Mouse (Mus musculus) midbrain, embryonic 16.5 days (tissue): ENCODE data around the gene Zfp879. TPM values are rescaled to one million over a fixed set of nuclear protein-coding genes. Genes with fewer than 3 reads are reported as not detected.

Experiments
- ATAC-seq: fragments of 200-750 bp; cut with Nextera tagmentation; 2 replicates; pipeline ENCODE4 v1.8.0; 2017; ENCODE audit warnings: moderate TSS enrichment
- H3K27ac ChIP-seq: fragments of 300-500 bp; sonication (generic); 2 replicates; pipeline ENCODE4 v1.5.1; 2014; ENCODE audit warnings: mild to moderate bottlenecking, low read length, mixed read lengths
- H3K27me3 ChIP-seq: fragments of 300-500 bp; sonication (generic); 2 replicates; pipeline ENCODE4 v1.6.1; 2014; ENCODE audit warnings: low read depth, low read length, mixed read lengths; ENCODE audit not compliant: control insufficient read depth, insufficient read depth
- H3K36me3 ChIP-seq: fragments of 300-500 bp; sonication (generic); 2 replicates; pipeline ENCODE4 v1.6.1; 2014; ENCODE audit warnings: mild to moderate bottlenecking, low read length, moderate library complexity, mixed read lengths; ENCODE audit not compliant: control insufficient read depth, insufficient read depth
- H3K4me1 ChIP-seq: fragments of 300-500 bp; sonication (generic); 2 replicates; pipeline ENCODE4 v1.6.1; 2014; ENCODE audit warnings: mild to moderate bottlenecking, low read length, mixed read lengths; ENCODE audit not compliant: control insufficient read depth, insufficient read depth
- H3K4me2 ChIP-seq: fragments of 300-500 bp; sonication (generic); 2 replicates; pipeline ENCODE4 v1.6.1; 2014; ENCODE audit warnings: mild to moderate bottlenecking, low read length, mixed read lengths
- H3K4me3 ChIP-seq: fragments of 300-500 bp; sonication (generic); 2 replicates; pipeline ENCODE4 v1.5.1; 2014; ENCODE audit warnings: low read depth, mild to moderate bottlenecking, low read length, moderate library complexity, mixed read lengths
- H3K9ac ChIP-seq: fragments of 300-500 bp; sonication (generic); 2 replicates; pipeline ENCODE4 v1.6.1; 2014; ENCODE audit warnings: low read depth, low read length, mixed read lengths
- H3K9me3 ChIP-seq: fragments of 300-500 bp; sonication (generic); replicated peaks from 2 replicates; pipeline ENCODE4 v1.6.1; 2014; ENCODE audit warnings: mild to moderate bottlenecking, low read length, mixed read lengths; ENCODE audit not compliant: control insufficient read depth, poor library complexity, severe bottlenecking
- WGBS: fragments of 180-500 bp; shearing (Covaris S2); extraction: QIAGEN DNeasy Blood & Tissue Kit; methylation state at CpG from one replicate; pipeline ENCODE4 v1.1.7; 2014; 5-methylcytosine and 5-hydroxymethylcytosine counted together
- polyA plus RNA-seq: library from polyadenylated mRNA; unstranded; fragments of >200 nt; fragmentation: Nextera tagmentation; extraction: Ambion mirVana; gene quantifications from 2 replicates; pipeline ENCODE4 v1.2.1, GENCODE M21; 2015

The Zfp879 gene
- polyA plus RNA-seq: 2.1 and 2.3 TPM in 2 replicates

DNA sequence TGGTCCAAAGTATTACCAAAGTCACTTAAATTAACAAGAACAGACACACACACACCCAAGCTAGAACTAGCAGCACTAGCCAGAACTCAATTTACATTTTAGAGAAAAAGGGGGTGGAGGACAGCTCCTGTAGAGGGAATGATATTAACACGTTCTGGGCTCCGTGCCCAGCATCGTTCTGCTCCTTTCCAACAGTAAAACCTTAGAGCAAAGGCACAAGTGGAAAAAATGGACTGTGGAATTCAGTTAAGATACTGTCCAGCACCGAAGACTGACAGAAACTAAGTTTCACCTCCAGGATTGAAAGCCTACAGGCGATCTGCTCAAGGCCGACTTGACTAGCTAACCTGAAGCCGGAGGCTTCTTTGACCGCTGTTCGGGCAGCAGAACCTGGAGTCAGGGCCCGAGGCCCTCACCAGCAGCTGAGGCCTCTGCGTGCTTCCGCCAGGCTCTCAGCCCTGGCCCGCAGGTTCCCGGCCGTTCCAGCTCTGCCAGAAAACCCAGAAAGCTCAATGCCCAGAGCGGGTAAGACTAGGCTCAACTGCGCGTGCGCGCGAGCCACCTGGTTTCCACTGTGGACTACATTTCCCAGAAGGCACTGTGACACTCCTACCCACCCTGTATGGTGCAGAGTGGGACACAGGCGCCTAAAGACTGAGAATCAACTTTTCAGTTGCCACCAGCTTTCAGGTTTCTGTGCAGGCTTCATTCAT lies at the start of gene Zfp879:
TSS of gene Zfp879 (minus strand) at position 530 of the 713 bp plus-strand sequence.
- H3K27me3 ChIP-seq: no peaks in the 10 kb centered on the region
- no peaks in the 10 kb centered on the region for H3K9me3 ChIP-seq
- H3K4me2 ChIP-seq: peak within 1 kb of the TSS; percentile 69
- peak within 1 kb of the TSS; percentile 44 for H3K4me3 ChIP-seq
- 20% methylated on average over 22 of the region's 22 CpGs for WGBS
- no peaks in the 10 kb centered on the region for H3K36me3 ChIP-seq
- peak within 1 kb of the TSS; percentile 68 for H3K9ac ChIP-seq
- peaks cover 9% of the 10 kb centered on the region for H3K4me1 ChIP-seq
- peak; percentile 99 for ATAC-seq
- peak within 1 kb of the TSS; percentile 66 for H3K27ac ChIP-seq

DNA sequence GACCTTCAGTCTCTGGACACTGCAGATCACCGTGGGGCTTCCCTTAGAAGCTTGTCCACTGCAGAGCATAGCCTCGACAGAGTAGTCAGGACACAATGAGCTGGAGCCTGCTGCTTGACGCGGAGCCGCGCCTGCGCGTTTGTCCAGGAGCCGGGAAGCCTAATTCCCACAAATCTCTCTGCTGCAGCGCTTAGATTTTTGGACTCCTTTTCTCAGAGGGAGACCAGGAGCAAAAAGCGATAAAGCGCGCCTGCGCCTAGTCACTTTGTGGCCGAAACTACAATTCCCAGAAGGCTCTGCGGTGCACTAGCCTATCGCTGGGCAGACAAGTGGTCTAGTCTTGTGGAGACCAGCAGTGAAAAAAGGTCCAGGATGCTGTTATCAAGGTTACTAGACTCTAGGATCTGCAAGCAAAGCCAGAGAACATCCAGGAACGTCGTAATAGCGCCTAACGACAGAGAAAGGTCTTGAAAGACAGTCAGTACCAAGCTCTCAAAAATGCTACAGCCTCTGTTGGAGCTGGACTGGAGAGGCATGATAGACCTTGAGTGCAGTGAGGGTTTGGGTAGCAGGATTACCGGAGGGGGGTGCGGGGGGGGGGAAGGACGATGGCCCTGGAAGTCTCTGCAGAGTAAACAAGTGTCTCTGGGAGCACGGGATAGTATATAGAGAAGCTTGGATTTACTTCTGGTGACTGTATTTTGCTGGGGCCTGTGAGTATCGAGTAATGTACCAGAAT lies 46.2 kb upstream of the Zfp879 start, which contains the start of gene Zfp454:
TSS of gene Zfp454 (minus strand) at position 262 of the 739 bp plus-strand sequence.
- Histone ChIP-seq H3K4me3 (peak within 1 kb of the TSS; percentile 43), H3K4me2 (peak within 1 kb of the TSS; percentile 83), H3K36me3 (peaks cover 9% of the 10 kb centered on the region), H3K27ac (peak within 1 kb of the TSS; percentile 78), H3K9ac (peak within 1 kb of the TSS; percentile 68), H3K9me3 (no peaks in the 10 kb centered on the region; the same call in 1 of the 2 replicates), H3K27me3 (no peaks in the 10 kb centered on the region), H3K4me1 (peaks cover 16% of the 10 kb centered on the region)
- WGBS: 6% methylated on average over 26 of the region's 26 CpGs
- ATAC-seq: peak; percentile 97

DNA sequence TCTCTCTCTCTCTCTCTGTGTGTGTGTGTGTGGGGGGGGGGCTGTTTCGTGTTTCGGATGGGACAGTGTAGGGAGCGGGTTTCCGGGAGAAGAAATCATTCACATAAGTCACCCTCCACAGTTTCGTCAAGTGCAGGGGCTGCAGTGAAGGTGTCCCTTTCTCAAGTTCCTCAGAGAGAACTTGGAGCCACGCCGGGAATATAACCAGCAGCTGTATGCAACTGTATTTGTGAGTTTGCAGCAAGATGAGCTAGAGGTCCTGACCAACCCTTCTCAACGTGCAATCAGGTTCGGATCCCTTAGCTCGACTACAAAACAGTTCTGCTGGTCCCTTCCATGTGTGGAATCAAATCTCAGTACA lies 45.6 kb upstream of the Zfp879 start:
- Histone ChIP-seq H3K27ac (peak overlapping the region; percentile 78), H3K9me3 (no peaks in the 10 kb centered on the region), H3K4me3 (peak overlapping the region; percentile 43), H3K36me3 (peaks cover 15% of the 10 kb centered on the region), H3K4me1 (peaks cover 16% of the 10 kb centered on the region), H3K9ac (peak overlapping the region; percentile 68), H3K27me3 (no peaks in the 10 kb centered on the region), H3K4me2 (peak overlapping the region; percentile 83)
- ATAC-seq: peak; percentile 39
- 22% methylated on average over 10 of the region's 10 CpGs for WGBS

DNA sequence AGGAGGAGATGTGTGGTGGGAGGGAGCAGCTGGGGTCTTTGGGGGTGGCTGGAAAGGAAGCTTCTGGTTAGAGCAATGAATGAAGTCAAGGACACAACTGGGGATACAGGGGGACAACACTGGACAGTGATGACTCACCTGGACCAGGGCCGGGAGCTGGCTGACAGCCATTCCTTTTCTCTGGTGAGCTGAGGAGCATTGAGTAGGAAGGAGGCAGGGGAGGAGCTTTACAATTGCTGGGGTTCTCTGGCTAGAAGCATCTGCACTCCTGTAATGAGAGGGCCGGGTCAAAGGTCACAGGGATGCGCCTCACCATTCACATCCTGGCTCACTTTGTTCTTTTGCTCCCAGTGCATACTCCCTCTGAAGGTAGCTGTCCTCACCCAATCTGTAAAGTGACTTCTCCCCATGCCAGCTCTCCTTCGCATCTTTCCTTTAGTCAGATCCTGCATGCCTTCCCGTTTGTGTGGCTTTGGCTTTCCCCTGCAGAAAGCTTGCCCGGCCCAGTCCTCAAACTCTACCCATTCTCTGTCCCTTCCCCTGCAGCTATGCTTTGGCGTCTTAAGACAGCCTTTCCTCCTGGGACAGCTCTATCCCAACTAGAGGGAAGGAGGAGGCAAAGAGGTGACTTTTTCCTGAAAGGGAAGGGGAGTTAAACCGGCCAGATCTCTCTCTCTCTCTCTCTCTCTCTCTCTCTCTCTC lies 45.0 kb upstream of the Zfp879 start:
- Histone ChIP-seq H3K9ac (peak overlapping the region; percentile 68), H3K4me2 (peak overlapping the region; percentile 83), H3K27me3 (no peaks in the 10 kb centered on the region), H3K27ac (no peak overlapping the region; the same call in 1 of the 2 replicates), H3K9me3 (no peaks in the 10 kb centered on the region), H3K36me3 (peaks cover 18% of the 10 kb centered on the region), H3K4me3 (peak overlapping the region; percentile 43), H3K4me1 (peaks cover 16% of the 10 kb centered on the region)
- WGBS: 46% methylated on average over 8 of the region's 8 CpGs
- no peak for ATAC-seq

DNA sequence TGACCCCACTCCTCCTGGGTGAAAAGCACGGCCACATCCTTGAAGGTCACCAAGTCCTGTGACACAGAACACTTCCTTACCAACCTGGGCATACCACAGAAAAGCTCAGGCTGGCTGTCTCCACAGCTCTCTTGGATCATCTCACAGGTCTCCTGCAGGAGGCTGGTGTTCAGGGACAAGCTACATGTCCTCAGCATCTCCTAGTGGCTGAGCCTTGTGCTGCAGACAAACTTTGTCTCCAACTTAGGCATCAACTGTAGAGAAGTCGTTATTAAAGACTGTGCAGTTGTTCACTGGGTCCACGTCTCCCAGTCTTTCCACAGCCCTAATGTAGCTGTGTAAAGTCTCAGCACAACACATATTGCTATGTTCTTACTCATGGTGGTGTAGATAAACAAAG lies 42.4 kb upstream of the Zfp879 start:
- WGBS: 85% methylated on average over 3 of the region's 3 CpGs
- no peaks in the 10 kb centered on the region; the same call in 1 of the 2 replicates for H3K9me3 ChIP-seq
- no peak for ATAC-seq
- H3K27me3 ChIP-seq: no peaks in the 10 kb centered on the region
- no peak overlapping the region for H3K4me2 ChIP-seq
- H3K36me3 ChIP-seq: peaks cover 37% of the 10 kb centered on the region
- H3K9ac ChIP-seq: no peak overlapping the region
- H3K4me1 ChIP-seq: peaks cover 16% of the 10 kb centered on the region
- no peak overlapping the region for H3K27ac ChIP-seq
- H3K4me3 ChIP-seq: no peak overlapping the region

DNA sequence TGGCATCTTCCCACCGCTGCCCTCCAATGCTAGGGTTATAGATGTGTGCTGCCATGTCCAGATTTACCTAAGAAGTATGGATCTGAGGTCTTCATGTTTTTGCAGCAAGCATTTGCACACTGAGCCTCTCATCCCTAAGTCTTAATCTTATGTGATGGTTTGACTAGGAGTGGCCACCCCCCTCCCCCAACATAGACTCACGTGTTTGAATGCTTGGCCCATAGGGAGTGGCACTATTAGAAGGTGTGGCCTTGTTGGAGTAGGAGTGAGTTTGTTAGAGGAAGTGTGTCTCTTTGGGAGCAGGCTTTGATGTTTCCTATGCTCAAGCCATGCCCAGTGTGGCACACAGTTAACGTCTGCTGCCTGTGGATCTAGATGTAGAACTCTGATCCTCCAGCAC lies 37.3 kb upstream of the Zfp879 start:
- H3K9ac ChIP-seq: no peak overlapping the region
- H3K27ac ChIP-seq: no peak overlapping the region
- H3K4me3 ChIP-seq: no peak overlapping the region
- H3K4me2 ChIP-seq: no peak overlapping the region
- WGBS: 97% methylated on average over 3 of the region's 3 CpGs
- no peaks in the 10 kb centered on the region for H3K27me3 ChIP-seq
- peaks cover 71% of the 10 kb centered on the region for H3K36me3 ChIP-seq
- peaks cover 11% of the 10 kb centered on the region for H3K9me3 ChIP-seq
- no peaks in the 10 kb centered on the region for H3K4me1 ChIP-seq
- no peak for ATAC-seq

DNA sequence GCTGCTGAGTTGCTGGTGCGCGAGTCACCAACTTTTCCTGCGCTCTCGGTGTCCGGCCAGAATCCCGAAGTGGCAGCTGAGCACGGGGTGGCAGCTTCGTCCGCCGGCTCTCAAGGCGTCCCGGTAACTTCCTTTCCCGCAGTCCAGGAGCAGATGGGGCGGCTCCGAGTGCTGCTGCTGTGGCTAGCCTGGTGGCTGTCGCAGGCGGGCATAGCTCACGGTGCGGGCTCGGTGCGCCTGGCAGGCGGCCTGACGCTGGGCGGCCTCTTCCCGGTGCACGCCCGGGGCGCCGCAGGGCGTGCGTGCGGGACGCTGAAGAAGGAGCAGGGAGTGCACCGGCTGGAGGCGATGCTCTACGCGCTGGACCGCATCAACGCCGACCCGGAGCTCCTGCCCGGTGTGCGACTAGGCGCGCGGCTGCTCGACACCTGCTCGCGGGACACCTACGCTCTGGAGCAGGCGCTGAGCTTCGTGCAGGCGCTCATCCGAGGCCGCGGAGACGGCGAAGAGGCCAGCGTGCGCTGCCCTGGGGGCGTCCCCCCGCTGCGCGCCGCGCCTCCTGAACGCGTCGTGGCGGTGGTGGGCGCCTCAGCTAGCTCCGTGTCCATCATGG lies 9.7 kb upstream of the Zfp879 start:
- under 1% methylated on average over 57 of the region's 72 CpGs for WGBS
- H3K4me1 ChIP-seq: peaks cover 11% of the 10 kb centered on the region; the same call in 1 of the 2 replicates
- H3K36me3 ChIP-seq: no peaks in the 10 kb centered on the region
- ATAC-seq: peak; percentile 48; the same call in 1 of the 2 replicates
- peaks cover 49% of the 10 kb centered on the region for H3K27me3 ChIP-seq
- H3K4me2 ChIP-seq: peak overlapping the region; percentile 97
- H3K9me3 ChIP-seq: 0 out of 2 replicates have a peak, but pooled peaks cover 3% of the 10 kb centered on the region
- H3K27ac ChIP-seq: no peak overlapping the region
- peak overlapping the region; percentile 53 for H3K4me3 ChIP-seq
- H3K9ac ChIP-seq: peak overlapping the region; percentile 63

DNA sequence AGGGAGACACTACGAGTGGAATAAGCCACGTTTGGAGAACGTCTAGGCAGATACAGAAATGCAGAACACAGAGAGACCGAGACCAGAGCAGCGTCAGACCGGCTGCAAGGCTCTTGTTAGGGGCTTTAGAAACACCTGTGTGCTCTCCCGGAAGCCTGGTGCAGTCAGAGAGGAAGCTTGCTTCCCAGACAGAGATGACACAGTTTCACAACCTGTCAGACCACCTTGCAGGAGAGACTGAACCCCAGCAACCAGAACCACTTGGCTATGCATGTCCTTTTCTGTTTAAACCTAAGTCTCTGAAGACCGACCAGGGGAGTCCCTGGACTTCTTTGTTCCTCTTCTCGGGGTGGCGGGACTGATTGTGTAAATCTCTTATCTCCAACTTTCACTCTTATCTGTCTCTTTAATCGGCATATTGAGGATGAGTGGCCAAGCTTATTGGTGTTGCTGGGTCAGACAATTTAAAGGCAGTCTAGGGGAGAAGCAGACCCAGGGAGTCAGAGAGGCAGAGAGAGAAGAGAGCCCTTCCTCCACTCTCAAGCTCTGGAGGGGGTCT lies 8.9 kb upstream of the Zfp879 start, which contains the start of gene Grm6:
TSS of gene Grm6 (plus strand) at position 509 of the 559 bp plus-strand sequence.
- H3K4me2 ChIP-seq: peak within 1 kb of the TSS; percentile 97
- ATAC-seq: no peak
- peaks cover 11% of the 10 kb centered on the region; the same call in 1 of the 2 replicates for H3K4me1 ChIP-seq
- H3K27me3 ChIP-seq: peaks cover 49% of the 10 kb centered on the region
- WGBS: 4% methylated on average over 11 of the region's 11 CpGs
- peak within 1 kb of the TSS; percentile 63 for H3K9ac ChIP-seq
- peak within 1 kb of the TSS; percentile 53 for H3K4me3 ChIP-seq
- no peaks in the 10 kb centered on the region for H3K36me3 ChIP-seq
- no peak within 1 kb of the TSS for H3K27ac ChIP-seq
- H3K9me3 ChIP-seq: 0 out of 2 replicates have a peak, but pooled peaks cover 3% of the 10 kb centered on the region
